Mouse (Mus musculus): ENCODE results near the gene Zfp704.

DNA sequence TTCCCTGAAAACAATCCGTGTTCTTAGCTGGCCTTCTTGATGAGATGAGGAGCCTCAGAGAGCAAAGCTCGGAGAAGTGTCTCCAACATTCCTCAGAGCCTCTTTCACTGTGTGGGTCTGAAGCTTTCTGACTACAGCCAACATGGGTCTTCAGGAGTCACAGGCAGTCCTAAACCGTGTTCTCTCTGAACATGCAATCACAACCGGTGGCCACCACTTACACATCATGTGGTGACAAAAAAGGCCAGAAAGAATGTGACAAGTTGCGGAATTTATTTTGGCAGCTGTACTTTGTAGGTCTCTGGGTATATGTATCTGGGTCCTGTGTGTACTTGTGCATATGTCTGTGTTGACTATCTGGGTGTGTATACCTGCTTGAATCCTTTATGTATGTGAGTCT, 128.9 kb downstream of the Zfp704 start:
- TF ChIP-seq CTCF (IDR thresholded peaks at IDR 0.05; ENCODE audit: extremely low read depth, insufficient read depth, low read length) (no peak), POLR2A (IDR thresholded peaks at IDR 0.05; ENCODE audit: extremely low read depth, insufficient read depth, low read length) (no peak)

Data from cortical plate, adult 2 months (tissue).